Mouse (Mus musculus): ENCODE data around the gene Mab21l3.

The Mab21l3 gene

GRCm38 (mm10) chr3:101800596-101801018 is 48.2 kb downstream of the Mab21l3 start:
- no peak for DNase-seq (ENCODE audit: low spot score)

- DNase-seq (ENCODE audit: low spot score), result no peak
These were observed 48.7 kb downstream of the Mab21l3 start for GRCm38 (mm10) chr3:101799852-101800595.

DNA sequence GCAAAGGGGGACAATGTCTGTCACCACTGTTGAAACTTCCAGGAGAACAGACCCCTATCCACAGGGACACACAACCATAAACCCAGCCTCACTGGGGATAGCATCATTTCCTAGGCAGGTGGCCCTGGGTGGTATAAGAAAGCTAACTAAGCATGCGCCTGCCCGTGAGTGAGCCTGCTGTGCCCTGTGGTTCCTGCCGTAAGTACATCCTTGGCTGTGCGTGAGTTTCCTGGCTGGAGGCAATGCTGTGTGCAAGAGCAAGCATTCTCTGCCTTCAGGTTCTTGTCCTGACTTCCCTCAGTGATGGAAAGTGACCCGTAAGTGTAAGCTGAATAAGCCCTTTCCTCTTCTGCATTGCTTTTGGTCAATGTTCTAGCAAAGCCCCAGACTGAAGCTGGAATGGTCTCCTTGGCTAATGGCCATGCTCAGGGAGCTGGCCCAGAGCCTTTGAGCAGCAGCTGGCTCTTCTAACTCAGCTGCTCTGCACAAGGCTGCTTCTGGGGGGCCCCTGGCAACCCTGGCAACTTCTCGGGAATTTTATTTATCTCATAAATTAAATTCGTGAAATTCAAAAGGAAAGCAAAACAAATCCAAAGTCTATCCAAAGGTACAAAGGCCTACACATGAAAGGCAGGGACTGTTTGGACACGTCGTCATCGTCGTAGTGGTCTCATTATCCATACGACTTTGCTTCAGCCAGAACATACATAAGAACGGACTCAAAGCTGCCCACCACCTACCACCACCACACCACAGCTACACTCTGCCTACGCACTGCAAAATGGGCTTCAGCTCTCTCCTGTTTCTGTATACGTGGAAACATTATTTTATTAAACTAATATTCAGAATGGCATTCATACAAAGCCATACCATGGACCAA is 50.7 kb downstream of the Mab21l3 start:
- no peak for DNase-seq (ENCODE audit: low spot score)

GRCm38 (mm10) chr3:101796212-101796611 is 52.5 kb downstream of the Mab21l3 start:
- no peak for DNase-seq (ENCODE audit: low spot score)

DNA sequence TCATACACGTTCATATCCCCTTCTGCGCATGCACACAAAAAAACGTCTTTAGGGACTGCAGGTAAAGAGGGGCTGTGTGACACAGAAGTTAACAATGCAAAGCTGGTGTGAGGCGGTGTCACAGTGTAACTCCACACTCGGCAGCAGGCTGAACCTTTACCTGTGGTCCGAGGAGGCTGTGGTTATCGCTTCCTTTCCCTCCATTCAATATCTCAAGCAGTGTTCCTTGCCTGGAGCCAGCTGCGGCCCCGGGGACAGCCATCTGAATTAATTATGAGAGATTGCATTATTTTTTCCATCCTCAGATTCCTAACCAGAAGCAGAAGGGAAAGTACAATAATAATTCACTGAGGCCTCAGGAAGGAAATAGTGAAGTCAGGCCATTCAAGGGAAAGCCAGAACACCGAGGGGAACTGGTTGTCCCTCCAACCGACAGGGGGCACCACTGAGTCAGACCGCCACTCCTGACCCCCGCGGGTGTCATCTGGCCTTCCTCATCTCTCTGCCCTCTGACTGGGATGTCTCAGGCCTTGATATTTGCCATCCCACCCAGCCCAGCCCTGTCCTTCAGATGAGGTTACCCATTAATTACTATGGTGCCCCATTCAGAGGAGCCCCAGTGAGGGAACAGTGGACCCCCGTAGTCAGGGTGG is 53.2 kb downstream of the Mab21l3 start:
- DNase-seq (ENCODE audit: low spot score), result peak; percentile 33

- peak; percentile 40 for DNase-seq (ENCODE audit: low spot score)
These were observed 54.1 kb downstream of the Mab21l3 start for GRCm38 (mm10) chr3:101794666-101795065.

GRCm38 (mm10) chr3:101794026-101794425 is 54.7 kb downstream of the Mab21l3 start:
- no peak for DNase-seq (ENCODE audit: low spot score)

DNA sequence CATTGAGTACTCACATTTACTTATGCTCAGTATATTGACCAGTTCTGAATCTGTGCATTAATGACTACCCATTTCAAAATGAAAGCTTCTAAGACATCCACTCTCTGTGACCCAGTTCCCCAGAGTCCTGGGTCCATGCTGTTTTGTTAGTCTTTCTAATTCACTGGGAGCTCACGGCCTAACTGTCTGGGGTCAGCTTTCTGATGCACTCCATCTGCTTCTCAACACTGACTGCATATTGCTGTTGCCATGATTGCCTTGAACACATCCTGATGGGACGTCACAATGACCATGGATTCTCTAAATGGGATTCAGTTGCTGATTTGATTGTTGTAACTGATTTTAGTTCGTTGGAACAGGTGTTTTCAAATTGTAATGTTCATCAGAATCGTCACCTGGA is 56.6 kb downstream of the Mab21l3 start:
- DNase-seq (ENCODE audit: low spot score), result no peak

DNA sequence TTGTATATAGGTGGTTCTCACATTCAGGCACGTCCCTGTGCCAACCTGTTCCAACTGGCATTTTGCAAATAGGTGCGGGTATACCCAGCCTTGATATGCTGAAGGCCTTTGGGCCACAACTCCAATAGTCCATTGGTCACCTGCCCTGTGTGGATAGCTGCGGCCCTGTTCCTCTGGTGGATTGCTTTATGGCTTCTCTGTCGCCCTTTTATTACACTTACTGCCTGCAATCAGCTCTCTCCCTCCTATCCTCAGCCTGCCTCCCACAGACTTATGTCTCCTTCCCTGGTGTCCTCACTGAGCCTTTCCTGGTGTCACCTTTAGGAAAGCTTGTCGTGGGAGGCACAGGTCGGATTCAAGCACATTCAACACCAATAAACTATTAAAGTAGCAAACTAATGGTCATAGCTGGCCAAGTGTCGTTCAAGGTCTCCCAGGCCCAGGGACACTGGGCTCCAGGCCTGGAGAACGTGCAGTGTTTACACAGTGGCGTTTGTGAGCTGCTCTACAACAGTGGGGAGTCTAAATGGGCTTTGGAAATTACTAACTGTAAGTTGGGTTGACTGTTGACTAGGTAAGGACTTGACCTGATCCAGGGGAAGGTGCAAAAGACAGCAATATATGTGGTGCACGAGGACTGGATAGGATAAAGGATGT is 63.9 kb downstream of the Mab21l3 start:
- DNase-seq (ENCODE audit: low spot score), result no peak

- peak; percentile 41 for DNase-seq (ENCODE audit: low spot score)
These were observed 65.0 kb downstream of the Mab21l3 start for GRCm38 (mm10) chr3:101783793-101784192.

DNA sequence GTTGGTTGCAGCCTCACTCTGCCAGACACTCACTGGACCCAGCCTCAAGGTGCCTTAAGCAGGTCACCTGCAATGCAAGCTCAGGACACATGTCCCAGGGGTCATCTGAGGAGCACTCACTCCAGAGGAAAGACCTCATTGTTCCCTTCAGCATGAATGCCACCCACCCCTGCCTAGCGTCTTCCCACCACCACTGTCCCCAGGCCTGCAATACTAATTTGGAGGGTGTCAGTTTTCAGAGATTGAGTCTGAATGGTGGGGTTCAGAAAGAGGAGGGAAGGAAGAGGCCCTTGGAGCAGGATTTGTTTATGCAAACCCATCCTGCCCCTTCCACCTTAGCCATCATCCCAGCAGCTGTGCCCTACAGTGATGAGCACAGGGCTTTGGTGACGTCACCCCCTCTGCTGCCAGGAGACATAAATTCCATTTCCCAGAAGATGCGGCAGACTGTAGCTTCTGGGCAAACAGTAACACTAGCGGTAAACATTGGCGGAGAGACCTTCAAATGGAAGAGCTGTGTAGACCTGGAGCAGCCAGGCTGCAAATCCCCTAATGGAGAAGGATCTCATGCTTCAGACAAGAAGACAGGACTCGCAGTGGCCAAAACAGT is 67.8 kb downstream of the Mab21l3 start:
- no peak for DNase-seq (ENCODE audit: low spot score)

DNA sequence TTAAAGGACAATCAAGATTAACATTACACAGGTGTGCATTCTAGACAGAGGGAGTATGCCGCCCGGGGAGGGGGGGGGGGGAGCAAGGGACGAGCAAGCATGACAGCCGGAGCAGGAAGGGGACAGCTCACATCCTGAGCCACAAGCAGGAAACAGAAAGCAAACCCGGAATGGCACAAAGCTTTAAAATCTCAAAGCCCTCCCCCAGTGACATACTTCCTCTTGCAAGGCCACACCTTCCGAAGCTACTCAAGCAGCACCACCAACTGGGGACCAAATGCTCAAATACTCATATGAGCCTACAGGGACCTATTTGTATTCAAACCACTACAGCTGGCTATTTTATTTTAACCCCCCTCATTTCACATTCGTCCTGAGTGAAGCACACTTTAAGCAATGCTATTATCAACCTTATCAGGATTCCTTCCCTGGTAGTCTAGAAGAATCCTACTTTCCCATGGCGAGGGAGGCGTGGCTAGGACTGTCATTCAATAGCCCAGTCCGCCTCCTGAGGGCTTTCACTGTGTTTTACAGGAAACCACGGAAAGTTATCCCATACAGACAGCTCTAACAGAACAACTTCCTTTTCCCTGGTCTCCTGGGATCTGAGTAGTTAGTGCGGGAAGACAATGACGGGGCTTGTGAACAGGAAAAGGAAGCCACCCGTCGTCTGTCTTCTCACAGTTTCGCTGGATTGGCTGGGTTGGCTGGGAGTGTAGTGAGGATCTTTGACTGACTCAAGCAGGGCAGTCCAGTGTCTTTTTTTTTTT is 69.7 kb downstream of the Mab21l3 start:
- DNase-seq (ENCODE audit: low spot score), result no peak

GRCm38 (mm10) chr3:101775732-101776131 is 73.0 kb downstream of the Mab21l3 start:
- no peak for DNase-seq (ENCODE audit: low spot score)

DNA sequence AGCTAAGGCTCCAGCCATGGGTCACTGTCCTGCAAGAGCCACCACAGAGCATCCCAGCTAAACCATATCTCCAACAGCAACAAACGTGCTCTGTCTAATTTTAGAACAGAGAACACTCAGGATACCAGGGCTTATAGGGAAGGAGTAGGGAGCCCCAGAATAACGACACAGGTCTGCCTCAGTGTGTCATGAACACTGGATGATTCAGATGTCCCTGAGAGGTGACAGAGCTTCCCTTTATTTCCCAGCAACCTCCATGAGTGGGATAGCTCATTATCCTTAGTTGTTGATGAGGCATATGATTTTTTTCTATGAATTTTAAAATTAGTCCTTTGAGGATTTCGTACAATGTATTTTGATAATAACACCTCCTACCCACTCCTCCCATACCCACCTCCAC is 78.2 kb downstream of the Mab21l3 start:
- DNase-seq (ENCODE audit: low spot score), result no peak

GRCm38 (mm10) chr3:101763566-101763965 is 85.2 kb downstream of the Mab21l3 start:
- no peak for DNase-seq (ENCODE audit: low spot score)

Measured in retina, embryonic 14.5 days (tissue).